Mouse (Mus musculus): ENCODE measurements around the gene Dll4. TPM values are rescaled to one million over a fixed set of nuclear protein-coding genes. Genes with fewer than 3 reads are reported as not detected.

Dll4 gene
- total and polyA plus RNA-seq, 2 experiments from 2014 or later: 6.2 to 6.6 TPM

- H3K27ac ChIP-seq (ENCODE audit: low read depth): no peak overlapping the region; the same call in 1 of the 2 replicates
- H3K9ac ChIP-seq (replicated peaks; ENCODE audit: low read depth, low read length): no peak overlapping the region
- ATAC-seq (ENCODE audit: insufficient read depth, low read depth) (no peak), DNase-seq (ENCODE audit: low spot score) (no peak)
- 62% methylated on average over 9 of the region's 9 CpGs for WGBS
- H3K27me3 ChIP-seq (ENCODE audit: control insufficient read depth, insufficient read depth, low read length): no peaks in the 10 kb centered on the region
- no peaks in the 10 kb centered on the region for H3K9me3 ChIP-seq (replicated peaks; ENCODE audit: control insufficient read depth, low read length)
- H3K36me3 ChIP-seq (replicated peaks; ENCODE audit: control insufficient read depth, insufficient read depth, low read length): peaks cover 90% of the 10 kb centered on the region
- no peaks in the 10 kb centered on the region for H3K4me1 ChIP-seq (ENCODE audit: control insufficient read depth, insufficient read depth)
- TF ChIP-seq EP300 (IDR thresholded peaks at IDR 0.05; ENCODE audit: low read depth) (no peak), CTCF (IDR thresholded peaks at IDR 0.05; ENCODE audit: low read depth) (no peak)
- H3K4me2 ChIP-seq (ENCODE audit: low read depth, low read length): no peak overlapping the region
- H3K4me3 ChIP-seq (ENCODE audit: low read depth, low read length): no peak overlapping the region
Observed at GRCm38 (mm10) chr2:119377286-119377685, 51.7 kb downstream of the Dll4 start.

- Histone ChIP-seq H3K9me3 (replicated peaks; ENCODE audit: control insufficient read depth, low read length) (no peaks in the 10 kb centered on the region), H3K4me2 (ENCODE audit: low read depth, low read length) (no peak overlapping the region), H3K4me1 (ENCODE audit: control insufficient read depth, insufficient read depth) (no peaks in the 10 kb centered on the region), H3K36me3 (replicated peaks; ENCODE audit: control insufficient read depth, insufficient read depth, low read length) (peaks cover 88% of the 10 kb centered on the region), H3K27ac (ENCODE audit: low read depth) (no peak overlapping the region), H3K4me3 (ENCODE audit: low read depth, low read length) (no peak overlapping the region), H3K27me3 (ENCODE audit: control insufficient read depth, insufficient read depth, low read length) (no peaks in the 10 kb centered on the region), H3K9ac (replicated peaks; ENCODE audit: low read depth, low read length) (no peak overlapping the region)
- ATAC-seq (ENCODE audit: insufficient read depth, low read depth): no peak
- 63% methylated on average over 3 of the region's 3 CpGs for WGBS
- TF ChIP-seq CTCF (IDR thresholded peaks at IDR 0.05; ENCODE audit: low read depth) (no peak), EP300 (IDR thresholded peaks at IDR 0.05; ENCODE audit: low read depth) (no peak)
- DNase-seq (ENCODE audit: low spot score): no peak
Observed at GRCm38 (mm10) chr2:119377826-119378225, 52.2 kb downstream of the Dll4 start.

GRCm38 (mm10) chr2:119379455-119379854 is 53.9 kb downstream of the Dll4 start:
- ATAC-seq (ENCODE audit: insufficient read depth, low read depth) (no peak), DNase-seq (ENCODE audit: low spot score) (no peak)
- 71% methylated on average over 3 of the region's 3 CpGs for WGBS
- no peaks in the 10 kb centered on the region for H3K9me3 ChIP-seq (replicated peaks; ENCODE audit: control insufficient read depth, low read length)
- H3K4me2 ChIP-seq (ENCODE audit: low read depth, low read length): no peak overlapping the region
- no peak overlapping the region for H3K4me3 ChIP-seq (ENCODE audit: low read depth, low read length)
- no peak overlapping the region for H3K9ac ChIP-seq (replicated peaks; ENCODE audit: low read depth, low read length)
- H3K27ac ChIP-seq (ENCODE audit: low read depth): no peak overlapping the region
- TF ChIP-seq EP300 (IDR thresholded peaks at IDR 0.05; ENCODE audit: low read depth) (no peak), CTCF (IDR thresholded peaks at IDR 0.05; ENCODE audit: low read depth) (no peak)
- H3K27me3 ChIP-seq (ENCODE audit: control insufficient read depth, insufficient read depth, low read length): no peaks in the 10 kb centered on the region
- no peaks in the 10 kb centered on the region for H3K4me1 ChIP-seq (ENCODE audit: control insufficient read depth, insufficient read depth)
- peaks cover 84% of the 10 kb centered on the region for H3K36me3 ChIP-seq (replicated peaks; ENCODE audit: control insufficient read depth, insufficient read depth, low read length)

Other genes with a start within 250 kb of the Dll4 start
- 2.7 and 10.9 TPM in 2 replicates for gene Rad51, start 213.0 kb upstream of the Dll4 start, total RNA-seq (2014; rRNA removed; ENCODE audit: low replicate concordance)
- 7.7 and 8.1 TPM in 2 replicates for gene Rad51, start 213.0 kb upstream of the Dll4 start, polyA plus RNA-seq (2015; fragmentation: Nextera tagmentation; extraction: Ambion mirVana)
- 17.0 and 24.2 TPM in 2 replicates for gene Rmdn3, start 168.8 kb upstream of the Dll4 start, total RNA-seq (2014; rRNA removed; ENCODE audit: low replicate concordance)
- gene Rmdn3, start 168.8 kb upstream of the Dll4 start, polyA plus RNA-seq (2015; fragmentation: Nextera tagmentation; extraction: Ambion mirVana): 14.4 and 14.6 TPM in 2 replicates
- 1.5 and 12.0 TPM in 2 replicates for gene Gchfr, start 158.0 kb upstream of the Dll4 start, total RNA-seq (2014; rRNA removed; ENCODE audit: low replicate concordance)
- gene Gchfr, start 158.0 kb upstream of the Dll4 start, polyA plus RNA-seq (2015; fragmentation: Nextera tagmentation; extraction: Ambion mirVana): 5.6 and 5.7 TPM in 2 replicates
- gene Gm14137, start 151.3 kb upstream of the Dll4 start, total RNA-seq (2014; rRNA removed; ENCODE audit: low replicate concordance): not detected in 2 replicates
- gene Gm14137, start 151.3 kb upstream of the Dll4 start, polyA plus RNA-seq (2015; fragmentation: Nextera tagmentation; extraction: Ambion mirVana): 0.07 and 0.12 TPM in 2 replicates
- 17.7 and 26.4 TPM in 2 replicates for gene Zfyve19, start 117.2 kb upstream of the Dll4 start, total RNA-seq (2014; rRNA removed; ENCODE audit: low replicate concordance)
- gene Zfyve19, start 117.2 kb upstream of the Dll4 start, polyA plus RNA-seq (2015; fragmentation: Nextera tagmentation; extraction: Ambion mirVana): 26.9 and 27.3 TPM in 2 replicates
- gene Dnajc17, start 117.0 kb upstream of the Dll4 start, total RNA-seq (2014; rRNA removed; ENCODE audit: low replicate concordance): 8.4 and 18.7 TPM in 2 replicates
- gene Dnajc17, start 117.0 kb upstream of the Dll4 start, polyA plus RNA-seq (2015; fragmentation: Nextera tagmentation; extraction: Ambion mirVana): 8.8 and 9.1 TPM in 2 replicates
- not detected in 2 replicates for gene Ppp1r14d, start 95.9 kb upstream of the Dll4 start, total RNA-seq (2014; rRNA removed; ENCODE audit: low replicate concordance)
- not detected in 2 replicates for gene Ppp1r14d, start 95.9 kb upstream of the Dll4 start, polyA plus RNA-seq (2015; fragmentation: Nextera tagmentation; extraction: Ambion mirVana)
- 11.6 and 11.7 TPM in 2 replicates for gene Spint1, start 88.4 kb upstream of the Dll4 start, total RNA-seq (2014; rRNA removed; ENCODE audit: low replicate concordance)
- gene Spint1, start 88.4 kb upstream of the Dll4 start, polyA plus RNA-seq (2015; fragmentation: Nextera tagmentation; extraction: Ambion mirVana): 0.14 and 0.34 TPM in 2 replicates
- 3.4 TPM in 1 of 2 replicates, not detected in the other for gene Rhov, start 54.5 kb upstream of the Dll4 start, total RNA-seq (2014; rRNA removed; ENCODE audit: low replicate concordance)
- gene Rhov, start 54.5 kb upstream of the Dll4 start, polyA plus RNA-seq (2015; fragmentation: Nextera tagmentation; extraction: Ambion mirVana): 0.19 TPM in 1 of 2 replicates, not detected in the other
- gene Vps18, start 37.0 kb upstream of the Dll4 start, total RNA-seq (2014; rRNA removed; ENCODE audit: low replicate concordance): 14.3 and 16.2 TPM in 2 replicates
- 8.0 and 8.3 TPM in 2 replicates for gene Vps18, start 37.0 kb upstream of the Dll4 start, polyA plus RNA-seq (2015; fragmentation: Nextera tagmentation; extraction: Ambion mirVana)
- gene Chac1, start 25.4 kb downstream of the Dll4 start, total RNA-seq (2014; rRNA removed; ENCODE audit: low replicate concordance): 0.11 and 0.27 TPM in 2 replicates
- gene Chac1, start 25.4 kb downstream of the Dll4 start, polyA plus RNA-seq (2015; fragmentation: Nextera tagmentation; extraction: Ambion mirVana): 0.30 and 0.52 TPM in 2 replicates
- 7.2 TPM in 2 replicates for gene Ino80, start 151.9 kb downstream of the Dll4 start, total RNA-seq (2014; rRNA removed; ENCODE audit: low replicate concordance)
- gene Ino80, start 151.9 kb downstream of the Dll4 start, polyA plus RNA-seq (2015; fragmentation: Nextera tagmentation; extraction: Ambion mirVana): 1.7 and 2.0 TPM in 2 replicates
- gene Exd1, start 221.8 kb downstream of the Dll4 start, total RNA-seq (2014; rRNA removed; ENCODE audit: low replicate concordance): not detected in 2 replicates
- gene Exd1, start 221.8 kb downstream of the Dll4 start, polyA plus RNA-seq (2015; fragmentation: Nextera tagmentation; extraction: Ambion mirVana): 0.03 and 0.18 TPM in 2 replicates
- 81.1 and 82.3 TPM in 2 replicates for gene Chp1, start 221.9 kb downstream of the Dll4 start, total RNA-seq (2014; rRNA removed; ENCODE audit: low replicate concordance)
- gene Chp1, start 221.9 kb downstream of the Dll4 start, polyA plus RNA-seq (2015; fragmentation: Nextera tagmentation; extraction: Ambion mirVana): 51.1 and 53.3 TPM in 2 replicates